Mouse (Mus musculus) spleen, adult 18-20 months (tissue): ENCODE results near the gene Spef1.

Source experiments
- DNase-seq, 2 experiments: peaks; one replicate each; pipeline ENCODE4 v3.0.0; 2022; ENCODE audit warnings: mixed read lengths in 2 of 2

Gene Spef1

GRCm38 (mm10) chr2:131205521-131206182, 18.6 kb upstream of the Spef1 start:
- DNase-seq: no peak

GRCm38 (mm10) chr2:131204410-131204981, 17.4 kb upstream of the Spef1 start:
- peak; percentile 41 to 50 for DNase-seq

GRCm38 (mm10) chr2:131203816-131204409, 16.8 kb upstream of the Spef1 start:
- no peak for DNase-seq

GRCm38 (mm10) chr2:131201262-131201661, 14.2 kb upstream of the Spef1 start:
- DNase-seq: no peak

- DNase-seq: no peak
Observed at GRCm38 (mm10) chr2:131200710-131201109, 13.6 kb upstream of the Spef1 start.

GRCm38 (mm10) chr2:131196606-131197316, 9.7 kb upstream of the Spef1 start:
- DNase-seq: no peak

GRCm38 (mm10) chr2:131191005-131191390, 3.9 kb upstream of the Spef1 start:
- DNase-seq: no peak

GRCm38 (mm10) chr2:131190344-131191004, 3.4 kb upstream of the Spef1 start:
- peak; percentile 64 to 67 for DNase-seq

- no peak for DNase-seq
Observed at GRCm38 (mm10) chr2:131189521-131190309, 2.6 kb upstream of the Spef1 start.

- no peak for DNase-seq
Observed at GRCm38 (mm10) chr2:131188311-131188710, 1.2 kb upstream of the Spef1 start.

- DNase-seq: no peak
Observed at GRCm38 (mm10) chr2:131187602-131187922, 480 bp upstream of the Spef1 start.

- no peak for DNase-seq
Observed at GRCm38 (mm10) chr2:131186343-131186742, 739 bp downstream of the Spef1 start.

GRCm38 (mm10) chr2:131179990-131180587, 7.0 kb downstream of the Spef1 start, which contains the start of gene Cenpb:
Gene Cenpb, minus strand, starts transcription at chr2:131180067.
- DNase-seq: peak; percentile 62 to 82

GRCm38 (mm10) chr2:131179246-131179886, 7.7 kb downstream of the Spef1 start:
- peak; percentile 36 to 50 for DNase-seq

GRCm38 (mm10) chr2:131178828-131179245, 8.2 kb downstream of the Spef1 start:
- DNase-seq: no peak

- no peak for DNase-seq
Observed at GRCm38 (mm10) chr2:131177932-131178331, 9.2 kb downstream of the Spef1 start.

- no peak for DNase-seq
Observed at GRCm38 (mm10) chr2:131176491-131176890, 10.6 kb downstream of the Spef1 start.

- DNase-seq: no peak
Observed at GRCm38 (mm10) chr2:131175945-131176309, 11.2 kb downstream of the Spef1 start.

GRCm38 (mm10) chr2:131175286-131175944, 11.7 kb downstream of the Spef1 start:
- DNase-seq: no peak

GRCm38 (mm10) chr2:131174700-131175099, 12.4 kb downstream of the Spef1 start:
- peak in 1 of 2 experiments; percentile 48 for DNase-seq

- no peak for DNase-seq
Observed at GRCm38 (mm10) chr2:131172322-131172721, 14.8 kb downstream of the Spef1 start.
